Mouse (Mus musculus) kidney, postnatal 25 days (tissue): ENCODE data around the gene Pigx.
"Not testable (repeated sequence)": the region's sequence is repeated elsewhere in the genome, so short reads cannot be mapped to it uniquely, and the experiment has no call there.

Experiments
- DNase-seq, 2 experiments: peaks; one replicate each; pipeline ENCODE4 v3.0.0; 2021; ENCODE audit warnings: mixed read lengths in 2 of 2

The Pigx gene

GRCm38 (mm10) chr16:32108170-32108569 lies 8.6 kb upstream of the Pigx start:
- DNase-seq, result no peak

- no peak for DNase-seq
These were observed 8.0 kb upstream of the Pigx start for GRCm38 (mm10) chr16:32107342-32108045.

- no peak for DNase-seq
These were observed 6.2 kb upstream of the Pigx start for GRCm38 (mm10) chr16:32105698-32106097.

- no peak for DNase-seq
These were observed 2.8 kb upstream of the Pigx start for GRCm38 (mm10) chr16:32102295-32102694.

- no peak for DNase-seq
These were observed 473 bp downstream of the Pigx start for GRCm38 (mm10) chr16:32098897-32099637.

- DNase-seq, result not testable (repeated sequence)
These were observed 1.8 kb downstream of the Pigx start for GRCm38 (mm10) chr16:32097757-32098156.

GRCm38 (mm10) chr16:32091466-32091865 lies 8.1 kb downstream of the Pigx start:
- no peak for DNase-seq

- DNase-seq, result peak; percentile 85
These were observed 11.7 kb downstream of the Pigx start for GRCm38 (mm10) chr16:32087629-32088443.

- peak; percentile 88 to 95 for DNase-seq
These were observed 20.5 kb downstream of the Pigx start, which contains the start of gene Pak2 for GRCm38 (mm10) chr16:32078991-32079511. Gene Pak2, minus strand, starts transcription at chr16:32079342.

- peak; percentile 36 to 42 for DNase-seq
These were observed 21.0 kb downstream of the Pigx start for GRCm38 (mm10) chr16:32078408-32078990.

GRCm38 (mm10) chr16:32077648-32078407 lies 21.7 kb downstream of the Pigx start:
- no peak for DNase-seq

- DNase-seq, result no peak
These were observed 23.1 kb downstream of the Pigx start for GRCm38 (mm10) chr16:32076406-32076805.

- DNase-seq, result no peak
These were observed 23.8 kb downstream of the Pigx start for GRCm38 (mm10) chr16:32075762-32076161.

GRCm38 (mm10) chr16:32070070-32070469 lies 29.5 kb downstream of the Pigx start:
- DNase-seq, result not testable (repeated sequence)

- peak in 1 of 2 experiments; percentile 42 for DNase-seq
These were observed 30.9 kb downstream of the Pigx start for GRCm38 (mm10) chr16:32068389-32069300.

GRCm38 (mm10) chr16:32066899-32067298 lies 32.6 kb downstream of the Pigx start:
- DNase-seq, result no peak

GRCm38 (mm10) chr16:32063900-32064299 lies 35.6 kb downstream of the Pigx start:
- DNase-seq, result no peak

- DNase-seq, result no peak
These were observed 37.3 kb downstream of the Pigx start for GRCm38 (mm10) chr16:32062226-32062625.

GRCm38 (mm10) chr16:32059840-32060523 lies 39.6 kb downstream of the Pigx start:
- DNase-seq, result no peak

GRCm38 (mm10) chr16:32058817-32059216 lies 40.7 kb downstream of the Pigx start:
- DNase-seq, result no peak
